Mouse (Mus musculus): Measurements from ENCODE around the gene Serinc3.

- no peak for TF ChIP-seq CTCF (IDR thresholded peaks at IDR 0.05; ENCODE audit: insufficient read depth, low read length)
- no peak for TF ChIP-seq POLR2A (IDR thresholded peaks at IDR 0.05; ENCODE audit: borderline replicate concordance, extremely low read depth, low read depth, low read length)
Observed at GRCm38 (mm10) chr2:163634211-163634610, 10.7 kb downstream of the Serinc3 start.
